Mouse (Mus musculus) neural tube, embryonic 10.5 days (tissue): ENCODE data around the gene Lgals2.
"Not testable (repeated sequence)": the region's sequence is repeated elsewhere in the genome, so short reads cannot be mapped to it uniquely, and the experiment has no call there.

Source experiments
- DNase-seq: peaks from one replicate; pipeline ENCODE4 v3.0.0-alpha.2; 2017; ENCODE audit warnings: low spot score; ENCODE audit errors: extremely low spot score

Lgals2 gene

DNA sequence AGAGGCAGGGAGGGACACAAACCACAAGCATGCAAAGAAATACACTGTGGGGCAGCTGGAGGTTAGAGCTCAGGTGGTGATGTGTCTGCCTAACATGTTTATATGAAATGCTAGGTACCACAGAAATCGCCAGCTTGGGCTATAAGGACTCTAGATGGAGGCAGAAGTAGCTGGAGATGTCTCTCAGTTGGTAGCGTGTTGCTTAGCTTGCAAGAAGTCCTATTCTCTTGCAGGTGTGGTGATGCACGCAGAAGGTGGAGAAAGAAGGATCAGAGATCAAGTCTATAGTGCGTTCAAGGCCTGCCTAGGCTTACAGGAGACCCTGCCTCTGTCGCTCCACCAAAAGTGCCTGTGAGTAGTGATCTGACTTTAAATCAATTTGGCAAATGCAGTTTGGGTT, 20.2 kb upstream of the Lgals2 start:
- no peak for DNase-seq

DNA sequence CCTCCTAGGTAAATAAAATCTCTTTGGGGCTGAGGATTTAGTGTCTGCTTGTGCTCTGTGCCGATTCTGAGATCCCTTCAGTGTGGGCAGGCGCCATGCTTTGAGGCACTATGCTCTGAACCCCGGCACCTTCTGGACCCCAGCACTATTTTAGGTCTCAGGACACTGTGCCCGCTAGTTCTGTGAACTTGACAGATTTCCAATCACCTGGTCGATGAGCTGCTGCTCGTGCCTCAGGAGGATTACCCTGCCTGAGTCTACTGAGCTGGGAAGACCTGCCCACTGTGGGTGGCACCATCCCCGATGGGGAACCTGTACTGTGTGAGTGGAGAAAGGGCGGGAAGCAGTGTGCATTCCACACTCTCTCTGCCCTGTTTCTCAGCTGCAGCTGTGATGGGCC, 19.7 kb upstream of the Lgals2 start:
- DNase-seq = no peak

DNA sequence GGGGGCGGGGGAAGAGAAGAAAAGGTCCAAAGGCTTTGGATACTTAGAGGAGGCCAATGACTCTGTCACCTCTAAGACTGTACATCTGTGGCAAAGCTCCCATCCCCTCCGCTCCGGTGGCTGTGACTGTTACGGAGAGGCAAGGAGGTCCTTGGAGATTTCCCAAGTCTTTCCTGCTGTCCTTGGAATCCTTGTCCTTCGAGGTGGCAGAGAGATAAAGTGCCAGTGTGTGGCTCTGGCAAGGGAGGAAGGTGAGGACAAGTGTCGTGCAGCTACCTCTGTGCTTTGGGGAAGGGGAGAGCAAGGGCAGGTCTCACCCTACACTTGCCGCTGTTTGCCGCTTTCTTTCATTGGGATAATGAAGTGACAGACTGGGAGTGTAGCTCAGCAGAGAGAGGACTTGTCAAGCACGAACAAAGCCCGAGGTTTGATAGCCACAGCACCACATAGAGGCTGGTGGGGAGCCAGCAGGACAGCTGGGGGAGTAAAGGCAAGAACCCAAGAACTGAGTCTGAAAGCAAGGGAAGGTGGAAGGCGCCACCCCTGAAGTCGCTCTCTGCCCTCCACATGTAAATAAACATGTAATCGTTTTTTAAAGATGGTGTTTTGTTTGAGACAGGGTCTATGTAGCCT, 18.6 kb upstream of the Lgals2 start:
- DNase-seq = no peak

DNA sequence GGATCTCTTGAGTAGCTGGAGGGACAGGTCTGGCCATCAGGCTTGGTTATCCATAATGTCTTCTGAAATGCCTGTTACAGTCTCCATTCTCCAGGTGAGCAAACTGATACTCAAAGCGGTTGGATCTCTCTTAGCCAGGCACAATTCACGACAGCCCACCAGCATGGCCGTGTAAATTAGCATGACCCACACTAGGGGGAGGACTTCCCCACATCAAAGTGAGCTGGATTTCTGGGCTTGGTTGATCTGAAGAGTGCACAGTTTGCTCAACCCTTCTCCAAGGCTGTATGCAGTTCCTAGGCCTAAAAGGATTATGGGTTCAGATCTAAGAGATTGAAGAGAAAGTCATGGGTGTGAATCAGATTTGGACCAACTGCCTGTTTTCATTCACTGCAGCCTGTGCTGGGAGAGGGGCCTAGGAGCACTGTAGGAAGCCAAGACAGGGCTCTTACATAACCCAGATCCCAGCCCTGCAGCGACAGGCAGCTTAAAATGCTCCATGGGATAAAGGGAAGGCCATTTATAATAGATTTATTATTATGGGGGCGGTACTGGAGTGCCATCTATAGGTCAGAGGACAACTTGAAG, 16.8 kb upstream of the Lgals2 start:
- no peak for DNase-seq

DNA sequence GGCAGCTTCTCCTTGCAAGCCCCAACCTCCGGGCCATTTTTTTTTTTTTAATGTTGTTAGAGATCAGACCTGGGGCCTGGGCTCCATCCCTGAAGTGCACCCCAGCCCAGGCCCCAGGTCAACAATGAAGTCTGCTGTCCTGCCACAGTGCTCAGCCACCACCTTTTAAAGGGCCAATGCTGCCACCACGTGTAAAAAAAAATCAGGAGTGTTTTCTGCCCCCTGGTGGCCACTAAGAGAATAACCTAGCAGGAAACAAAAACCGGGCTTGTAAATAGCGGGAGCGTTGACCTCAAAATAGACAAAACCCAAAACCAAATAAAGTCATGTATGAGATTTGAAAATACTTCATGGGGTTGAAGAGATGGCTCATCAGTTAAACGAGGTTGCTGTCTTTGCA, 14.4 kb upstream of the Lgals2 start:
- DNase-seq = peak; percentile 33

DNA sequence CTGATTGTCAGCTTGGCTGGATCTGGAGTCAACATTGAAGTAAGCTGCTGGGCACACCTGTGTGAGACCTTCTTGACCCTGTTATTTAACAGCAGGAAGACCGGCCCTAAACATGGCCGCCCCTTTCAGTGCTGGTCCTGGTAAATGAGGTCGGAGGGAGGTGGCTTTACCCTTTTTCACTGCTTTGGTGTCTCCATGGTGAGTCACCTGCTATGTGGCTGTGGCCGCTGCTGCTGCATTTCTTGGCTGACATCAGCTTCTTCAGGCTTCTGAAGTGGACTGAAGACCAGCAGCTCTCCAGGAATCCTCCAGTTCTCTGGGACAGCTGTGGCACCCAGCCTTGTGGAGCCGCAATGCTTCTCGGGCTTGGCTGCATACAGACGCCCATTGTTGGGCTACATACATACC, 13.5 kb upstream of the Lgals2 start:
- DNase-seq = no peak

DNA sequence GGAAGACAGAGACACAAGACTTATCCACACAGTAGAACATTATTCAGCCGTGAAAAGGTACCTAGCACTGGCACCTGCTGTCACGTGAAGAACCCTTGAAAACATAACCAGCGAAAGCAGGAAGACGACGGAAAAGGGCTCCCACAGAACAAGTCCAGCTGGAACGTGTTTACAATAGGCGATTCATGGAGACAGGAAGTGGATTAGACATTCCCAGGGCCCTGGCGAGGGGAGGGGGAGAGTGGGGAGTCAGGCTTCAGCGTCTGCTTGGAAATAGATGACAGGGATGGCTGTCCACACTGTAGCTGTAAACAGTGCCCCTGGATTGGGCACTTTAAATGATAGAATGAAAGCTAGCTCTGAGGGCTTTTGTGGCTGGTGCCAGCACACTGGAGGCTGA, 13.1 kb upstream of the Lgals2 start:
- peak; percentile 46 for DNase-seq

DNA sequence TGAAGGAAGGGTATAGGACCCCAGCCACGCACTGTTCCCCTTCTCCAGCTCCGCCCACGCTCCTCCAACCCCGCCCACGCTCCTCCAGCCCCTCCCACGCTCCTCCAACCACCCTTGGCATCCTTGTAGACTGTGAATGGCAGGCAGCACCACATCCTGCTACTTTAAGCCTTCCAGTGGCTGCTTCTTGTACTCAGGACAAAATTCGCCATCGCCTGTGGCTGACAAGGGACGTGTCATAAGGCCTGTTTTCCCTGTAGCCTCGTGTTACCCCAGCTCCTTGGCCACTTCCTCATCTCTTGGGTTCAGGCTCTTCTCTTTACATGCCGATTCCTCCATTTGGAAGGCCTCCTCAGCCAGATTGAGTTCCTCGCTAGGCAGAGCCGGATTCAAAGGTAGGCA, 8.5 kb upstream of the Lgals2 start:
- no peak for DNase-seq

DNA sequence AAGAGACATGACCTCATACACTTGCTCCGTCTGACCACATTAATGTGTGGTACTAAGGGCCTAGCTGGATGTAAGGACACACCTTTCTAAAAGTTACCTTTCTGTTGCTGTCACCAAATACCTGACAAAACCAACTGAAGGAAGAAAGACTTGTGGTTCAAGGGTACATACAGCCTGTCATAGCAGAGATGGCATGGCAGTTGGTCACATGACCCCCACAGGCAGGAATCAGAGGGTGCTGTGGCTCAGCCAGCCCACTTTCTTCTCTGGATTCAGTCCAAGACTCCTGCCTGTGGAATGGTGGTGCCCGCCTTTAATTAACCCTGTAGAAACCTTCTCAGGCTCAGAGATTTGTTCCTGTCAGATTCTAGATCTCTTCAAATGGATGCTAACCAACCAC, 7.8 kb upstream of the Lgals2 start:
- DNase-seq = no peak

DNA sequence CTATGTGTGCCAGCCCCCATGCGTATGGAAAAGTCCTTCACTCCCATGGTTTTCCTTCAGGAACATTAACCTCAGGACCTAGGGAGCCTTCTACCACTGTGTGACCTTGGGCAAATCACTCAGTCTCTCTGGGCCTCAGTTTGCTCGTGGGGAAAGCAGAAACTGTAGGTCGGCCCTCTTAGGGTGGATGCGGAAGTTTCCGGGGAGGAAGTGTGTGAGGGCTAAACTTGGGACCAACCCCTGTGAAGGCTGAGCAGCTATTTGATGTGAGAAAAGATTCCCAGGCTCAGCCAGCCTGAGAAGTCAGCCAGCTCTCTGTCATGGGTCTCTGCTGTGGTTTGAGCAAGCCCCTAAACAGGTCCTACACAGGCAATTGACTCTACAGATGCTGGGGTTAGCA, 7.0 kb upstream of the Lgals2 start:
- no peak for DNase-seq

DNA sequence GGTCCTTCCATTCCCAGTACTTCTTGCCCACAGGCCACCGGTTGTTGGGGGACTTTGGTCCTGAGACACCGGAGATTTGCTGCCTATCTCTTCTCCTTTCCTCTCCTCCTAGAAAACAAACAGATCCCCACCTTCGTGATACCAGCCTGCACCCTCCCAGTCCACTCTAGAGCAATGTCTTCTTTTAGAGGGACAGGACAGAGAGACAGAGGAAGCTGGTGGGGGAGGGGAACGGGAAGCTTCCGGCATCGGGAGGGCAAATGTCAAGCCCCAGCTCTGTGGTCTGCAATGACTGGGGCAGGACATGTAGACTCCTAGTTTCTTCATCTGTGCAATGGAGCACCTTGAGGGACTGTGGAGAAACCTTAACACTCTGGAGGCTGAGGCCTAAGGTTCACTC, 4.4 kb upstream of the Lgals2 start:
- no peak for DNase-seq

DNA sequence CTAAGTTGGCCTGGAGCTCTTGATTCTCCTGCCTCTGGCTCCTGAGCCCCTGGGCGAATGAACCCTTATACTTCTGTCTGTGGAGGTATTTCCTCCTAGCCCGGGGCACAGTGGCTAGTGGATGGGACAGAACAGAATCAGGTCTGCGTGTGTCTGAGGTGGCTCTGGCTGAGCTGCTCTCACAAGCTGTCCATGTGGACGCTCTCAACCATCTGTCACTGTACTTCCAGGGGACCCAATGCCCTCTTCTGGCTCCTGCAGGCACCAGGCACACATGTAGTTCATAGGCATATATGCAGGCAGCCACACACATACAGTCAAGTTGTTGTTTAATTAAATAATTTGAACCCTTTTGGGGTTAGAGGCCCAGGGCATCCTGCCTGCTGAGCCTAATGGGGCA, 4.0 kb upstream of the Lgals2 start:
- no peak for DNase-seq

DNA sequence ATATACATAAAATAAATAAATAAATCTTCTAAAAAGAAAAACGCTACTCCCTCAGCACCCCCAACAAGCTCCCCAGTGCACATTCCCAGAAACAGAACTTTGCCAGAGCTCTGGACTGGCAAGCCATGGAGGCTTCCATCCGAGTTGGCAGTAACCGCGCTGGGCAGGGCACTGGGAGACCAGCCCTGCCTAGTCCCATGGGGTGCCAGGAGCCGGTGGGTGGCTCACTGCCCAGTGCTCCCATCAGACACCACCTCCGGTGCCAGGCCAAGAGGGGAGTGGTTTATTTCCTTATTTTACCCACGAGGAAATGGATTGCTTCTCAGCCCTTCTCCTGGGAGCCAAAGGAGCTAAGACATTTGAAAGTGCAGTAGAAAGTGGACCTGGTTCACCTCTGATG, 1.7 kb upstream of the Lgals2 start:
- DNase-seq = no peak

DNA sequence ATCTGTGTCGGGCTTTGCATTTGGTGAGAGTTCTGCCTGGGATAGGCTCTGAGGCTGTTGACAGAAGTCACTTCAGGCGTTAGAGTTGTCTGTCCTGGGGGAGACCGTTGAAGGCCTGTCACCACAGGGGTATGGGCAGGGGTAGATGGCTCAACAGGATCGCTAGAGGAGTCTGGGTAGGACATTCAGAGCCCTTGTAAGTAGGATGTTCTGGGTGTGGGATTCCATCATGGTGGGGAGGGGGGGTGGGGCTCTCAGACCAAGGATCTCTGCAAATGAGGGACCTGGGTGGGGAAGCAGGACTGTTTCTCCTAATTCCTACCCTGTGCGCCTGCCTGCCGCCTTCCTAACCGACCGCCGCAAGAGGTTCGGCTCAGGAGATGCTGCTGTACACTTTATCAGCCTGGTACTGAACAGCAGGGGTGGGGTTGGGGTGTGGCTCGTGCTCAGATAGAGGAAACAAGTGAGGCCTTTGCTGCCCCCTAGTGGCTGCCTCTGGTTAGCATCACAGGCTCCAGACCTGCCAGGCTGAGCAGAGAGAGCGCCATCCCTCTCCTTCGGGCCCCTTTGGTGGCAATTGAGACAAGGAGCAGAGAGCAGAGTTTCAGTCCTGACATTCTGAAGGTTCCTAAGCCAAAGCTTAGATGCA, 3.7 kb downstream of the Lgals2 start:
- peak; percentile 95 for DNase-seq

DNA sequence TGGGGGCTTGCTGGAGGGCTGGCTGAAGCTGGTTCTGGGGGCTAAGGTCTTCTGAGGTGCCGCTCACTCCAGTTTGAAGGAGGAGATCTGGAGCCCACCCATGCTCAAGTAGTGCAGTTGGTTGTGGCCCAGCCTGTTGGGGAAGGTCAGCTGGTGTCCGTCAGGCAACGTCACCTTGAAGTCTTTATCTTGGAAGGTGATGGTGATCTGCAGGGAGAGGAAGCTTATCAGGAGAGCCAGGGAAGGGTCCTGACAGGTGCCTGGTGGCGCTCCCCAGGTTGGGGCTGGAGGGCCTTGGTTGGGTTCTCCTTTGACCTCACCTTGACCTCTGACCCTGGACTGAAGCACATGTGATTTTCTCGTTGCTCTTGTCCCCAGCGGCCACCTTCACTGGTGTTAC, 4.4 kb downstream of the Lgals2 start:
- no peak for DNase-seq

DNA sequence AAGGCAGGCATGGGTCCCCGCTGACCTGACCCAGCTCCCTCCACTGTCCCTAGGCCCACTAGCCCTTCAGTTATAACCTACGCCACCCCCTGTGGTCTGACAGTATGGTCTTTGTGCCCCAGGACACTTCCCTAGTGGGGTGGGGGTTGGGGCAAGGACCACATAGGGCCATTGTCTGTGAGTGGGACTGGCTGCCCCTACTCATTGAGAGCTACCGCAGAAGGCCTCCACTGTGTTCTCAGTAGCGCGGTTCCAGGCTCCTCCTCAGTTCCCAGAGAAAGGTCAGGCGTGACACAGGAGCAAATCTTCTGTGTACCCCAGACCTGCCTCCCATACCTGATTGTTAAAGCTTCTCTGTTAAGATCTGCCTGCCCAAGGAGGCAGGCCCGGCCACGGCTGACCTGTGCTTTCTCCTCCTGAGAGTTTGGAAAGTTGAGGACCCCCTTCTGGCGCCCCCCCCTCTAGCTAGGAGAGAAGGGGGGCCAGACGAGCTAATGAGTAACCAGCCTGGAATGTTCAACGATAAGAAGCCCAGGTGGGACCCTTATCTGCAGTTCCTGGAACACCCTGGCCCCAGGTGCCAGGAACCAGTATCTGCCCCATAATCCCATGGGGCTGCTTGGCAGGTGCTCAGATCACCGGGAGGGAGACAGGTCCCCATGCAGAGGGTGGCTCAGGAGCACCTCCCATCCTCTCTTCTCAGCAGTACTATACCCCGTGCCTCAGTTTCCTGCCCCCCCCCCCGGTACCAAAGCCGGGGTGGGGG, 5.1 kb downstream of the Lgals2 start:
- DNase-seq = no peak

DNA sequence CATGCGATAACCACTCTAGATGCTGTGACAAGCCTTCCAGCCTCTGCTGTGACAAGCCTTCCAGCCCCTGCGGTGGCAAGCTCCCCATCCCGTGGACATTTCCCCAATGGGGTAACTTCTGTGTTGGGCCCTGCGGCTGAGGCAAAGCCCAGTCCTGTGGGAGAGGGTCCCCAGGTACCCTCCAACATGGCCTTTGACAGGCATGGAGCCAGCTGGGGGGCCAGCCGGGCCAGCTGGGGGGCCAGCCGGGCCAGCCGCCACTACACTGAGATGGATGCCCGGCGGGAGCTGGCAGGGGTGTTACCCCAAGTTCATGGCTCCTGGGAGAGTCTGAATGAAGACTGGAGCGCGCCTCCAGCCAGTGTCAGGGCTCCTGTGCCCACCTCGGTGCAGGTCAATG, 5.8 kb downstream of the Lgals2 start:
- no peak for DNase-seq

DNA sequence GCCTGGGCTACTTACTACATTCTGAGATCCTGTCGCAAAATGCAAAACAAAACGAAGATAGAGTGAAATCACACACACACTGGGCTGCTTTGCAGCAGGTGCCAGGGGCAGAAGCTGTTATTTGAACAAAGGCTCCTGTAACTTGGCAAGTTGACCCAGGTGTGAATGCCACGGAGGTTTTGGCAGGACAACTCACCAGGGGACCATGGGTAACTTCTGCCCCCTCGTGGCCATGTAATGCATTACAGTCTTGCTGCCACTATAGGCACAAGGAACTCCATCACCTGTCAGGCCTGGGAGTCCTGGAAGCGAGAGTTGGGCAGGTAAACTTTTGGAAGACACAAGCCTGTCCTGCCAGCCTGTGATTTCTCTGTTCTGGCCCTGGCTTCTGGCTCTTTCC, 6.9 kb downstream of the Lgals2 start:
- DNase-seq = peak; percentile 86

DNA sequence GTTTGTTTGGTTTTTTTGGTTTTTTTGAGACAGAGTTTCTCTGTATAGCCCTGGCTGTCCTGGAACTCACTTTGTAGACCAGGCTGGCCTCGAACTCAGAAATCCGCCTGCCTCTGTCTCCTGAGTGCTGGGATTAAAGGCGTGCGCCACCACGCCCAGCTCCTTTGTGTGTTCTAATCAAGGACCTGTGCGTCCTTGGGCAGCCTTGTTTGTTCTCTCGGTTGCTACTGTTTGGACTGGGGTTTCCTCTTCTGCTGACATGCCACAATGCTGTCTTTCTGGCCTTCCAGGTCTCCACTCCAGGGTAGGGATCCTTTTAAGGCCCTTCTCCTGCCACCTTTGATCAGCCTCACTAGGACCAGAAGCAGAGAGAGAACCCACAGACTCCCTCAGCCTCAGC, 8.5 kb downstream of the Lgals2 start:
- DNase-seq = not testable (repeated sequence)

DNA sequence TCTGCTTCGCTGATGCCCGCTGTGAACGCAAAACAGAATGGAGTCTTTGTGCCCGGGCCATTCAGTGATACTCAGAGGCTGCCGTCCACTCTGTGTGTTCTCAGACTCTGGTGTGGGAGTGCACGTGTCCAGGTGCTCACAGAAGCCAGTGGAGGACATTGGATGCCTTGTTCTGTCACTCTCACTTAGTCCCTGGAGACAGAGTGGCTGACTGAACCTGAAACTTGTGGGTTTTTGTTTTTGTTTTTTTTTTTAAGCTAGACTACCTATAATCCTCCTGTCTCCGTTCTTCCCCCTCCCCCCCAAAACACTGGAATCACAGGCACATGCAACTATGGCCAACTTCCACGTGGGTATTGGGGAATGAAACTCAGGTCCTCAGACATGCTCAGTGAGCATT, 9.0 kb downstream of the Lgals2 start:
- DNase-seq = no peak

DNA sequence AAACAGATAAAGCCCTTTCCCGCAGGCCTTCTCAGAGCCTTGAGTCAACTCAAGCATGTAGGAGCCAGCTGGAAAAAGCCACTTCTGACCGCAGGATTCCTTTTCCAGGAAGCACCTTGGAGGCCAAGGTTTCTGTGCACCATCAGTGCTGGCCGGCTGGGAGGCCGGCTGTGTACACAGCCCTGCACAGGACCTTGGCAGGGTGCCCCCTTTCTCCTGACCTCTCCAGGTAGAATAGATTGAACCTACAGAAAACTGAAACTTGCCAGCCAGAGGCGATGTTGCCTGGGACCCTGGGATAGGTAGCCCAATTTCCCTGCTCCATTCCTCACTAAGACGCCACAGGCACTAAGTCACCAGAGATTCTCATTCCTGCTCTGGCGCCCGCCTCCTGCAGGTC, 9.5 kb downstream of the Lgals2 start:
- DNase-seq = no peak

DNA sequence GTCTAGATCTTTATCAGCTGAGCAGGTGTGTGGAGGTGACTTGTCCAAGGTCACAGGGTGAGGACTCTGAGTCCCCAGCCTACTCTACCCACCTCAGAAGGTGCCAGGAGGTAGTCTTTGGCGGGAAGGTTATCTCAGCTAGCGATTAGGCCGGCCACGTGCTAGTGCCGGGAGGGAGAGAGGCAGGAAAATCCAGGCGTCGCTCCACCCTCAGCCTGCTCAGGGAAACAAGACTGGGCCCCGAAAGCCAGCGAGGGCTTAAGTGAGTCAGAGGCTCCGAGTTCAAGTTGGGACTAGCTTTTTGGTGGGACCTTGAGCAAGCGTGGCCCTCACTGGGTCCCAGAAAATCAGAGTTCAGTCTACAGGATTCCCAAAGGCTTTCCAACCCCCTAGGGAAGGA, 10.0 kb downstream of the Lgals2 start:
- no peak for DNase-seq

DNA sequence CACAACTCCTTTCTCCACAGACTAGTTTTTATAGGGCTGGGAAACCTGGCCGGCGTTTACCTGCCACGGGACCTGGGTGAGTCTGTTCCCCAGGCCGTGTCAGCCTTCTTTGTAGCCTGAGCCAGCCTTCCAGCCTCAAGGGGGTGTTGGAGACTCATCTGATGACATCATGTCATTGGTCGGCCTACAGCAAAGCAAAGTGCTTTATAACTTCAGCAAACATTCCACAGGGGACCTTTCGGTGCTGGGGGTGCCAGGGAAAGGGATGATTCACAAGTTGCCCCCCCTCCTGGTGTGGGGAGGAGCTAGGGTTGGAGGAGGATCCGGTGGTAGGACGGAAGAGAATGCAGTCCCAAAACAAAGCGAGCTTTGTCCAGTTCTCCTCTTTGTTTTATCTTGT, 10.5 kb downstream of the Lgals2 start:
- DNase-seq = no peak
